Mouse (Mus musculus): ENCODE results near the gene 2210016L21Rik. TPM values are rescaled to one million over a fixed set of nuclear protein-coding genes. Genes with fewer than 3 reads are reported as not detected.
A peak's percentile ranks its signal among the peaks of the same experiment; 100 is the strongest.

2210016L21Rik gene
- polyA plus RNA-seq, 3 experiments from 2014 or later = 33.3 to 49.6 (median 36.0) TPM

DNA sequence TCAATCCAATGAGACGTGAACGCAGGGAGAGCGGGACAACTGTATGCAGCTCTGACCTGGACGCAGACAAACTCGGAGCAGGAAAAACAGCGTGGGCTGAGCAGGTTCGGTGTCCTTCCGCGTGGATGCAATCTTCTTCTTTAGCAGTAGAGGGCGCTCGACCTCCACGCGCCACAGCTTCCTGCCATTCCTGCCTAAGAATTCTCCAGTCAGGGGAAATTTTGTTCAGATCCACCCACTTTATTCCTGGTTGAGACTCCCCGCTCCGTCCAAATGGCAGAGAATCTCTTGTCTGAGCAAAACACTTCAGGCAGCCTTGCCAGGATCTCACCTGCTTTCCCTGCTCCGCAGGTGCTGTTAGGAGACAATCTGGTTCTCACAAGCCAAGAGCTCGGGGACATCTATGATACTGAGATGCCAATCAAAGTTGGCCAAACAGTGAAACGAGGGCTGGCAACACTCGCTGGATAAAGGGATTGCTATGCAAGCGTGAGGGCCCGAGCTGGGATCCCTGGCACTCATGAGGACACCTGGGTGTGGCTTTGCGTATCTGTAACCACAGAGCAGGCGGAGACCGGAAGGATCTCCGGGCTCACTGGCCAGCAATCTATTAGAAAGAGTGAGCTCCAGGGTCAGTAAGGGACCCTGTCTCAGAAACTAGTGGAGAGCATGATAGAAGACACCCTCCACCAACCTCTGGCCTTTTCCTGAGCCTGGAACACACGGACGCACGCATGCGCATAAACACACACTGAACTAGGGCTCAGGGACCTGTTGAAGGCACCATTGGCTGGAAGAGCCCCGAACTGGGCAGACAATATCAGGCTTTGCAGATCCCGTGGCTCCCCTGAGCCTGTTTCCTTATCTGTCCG is 37.5 kb downstream of the 2210016L21Rik start:
- peak; percentile 73 for ATAC-seq

DNA sequence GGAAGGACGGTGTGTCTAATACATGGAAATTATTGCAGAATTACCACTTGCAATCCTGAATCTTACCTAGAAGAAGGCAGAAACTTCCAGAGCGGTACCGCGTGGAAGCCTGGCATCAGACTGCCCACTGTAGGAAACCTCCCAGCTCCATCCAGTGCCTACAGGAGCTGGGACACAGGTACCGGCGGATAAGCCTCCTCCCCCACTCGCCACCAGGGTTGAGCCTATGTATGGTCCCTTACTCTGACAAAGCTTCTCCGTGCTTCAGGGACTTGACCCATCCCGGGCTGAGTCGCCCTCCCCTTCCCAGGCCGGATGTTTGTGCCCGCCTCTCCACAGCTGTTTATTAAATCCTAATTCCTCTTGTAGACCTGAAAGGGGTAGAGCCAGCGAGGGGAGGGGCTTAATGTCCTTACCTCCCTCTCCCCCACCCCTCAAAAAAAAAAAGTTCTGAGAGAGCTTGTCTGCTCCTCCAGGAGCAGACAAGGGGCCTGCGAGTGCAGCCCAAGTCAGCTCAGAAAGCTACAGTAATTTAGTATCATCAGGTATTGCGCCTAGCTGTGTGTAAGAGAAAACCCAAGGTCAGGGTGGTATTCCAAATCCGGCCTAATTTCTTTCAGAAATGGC is 38.3 kb downstream of the 2210016L21Rik start:
- no peak for ATAC-seq

DNA sequence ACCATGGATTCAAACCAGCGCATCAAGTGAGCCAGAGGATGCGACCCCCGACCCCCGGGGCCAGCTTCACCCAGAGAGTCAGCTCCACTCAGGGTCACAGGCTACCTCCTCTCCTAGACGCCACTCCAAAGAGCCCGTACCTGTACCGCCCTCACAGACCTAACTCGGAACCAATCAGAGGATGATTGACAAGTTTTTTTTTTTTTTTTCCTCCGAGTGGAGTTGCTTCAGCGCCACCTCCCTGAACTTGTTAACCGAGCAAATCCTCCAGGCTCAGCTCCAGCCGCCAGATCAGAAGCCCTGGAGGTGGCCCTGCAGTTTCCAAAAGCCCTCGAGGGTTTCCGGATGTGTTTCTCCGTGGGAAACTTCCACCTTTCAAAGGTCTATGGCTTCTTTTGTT is 40.0 kb downstream of the 2210016L21Rik start:
- no peak for ATAC-seq

DNA sequence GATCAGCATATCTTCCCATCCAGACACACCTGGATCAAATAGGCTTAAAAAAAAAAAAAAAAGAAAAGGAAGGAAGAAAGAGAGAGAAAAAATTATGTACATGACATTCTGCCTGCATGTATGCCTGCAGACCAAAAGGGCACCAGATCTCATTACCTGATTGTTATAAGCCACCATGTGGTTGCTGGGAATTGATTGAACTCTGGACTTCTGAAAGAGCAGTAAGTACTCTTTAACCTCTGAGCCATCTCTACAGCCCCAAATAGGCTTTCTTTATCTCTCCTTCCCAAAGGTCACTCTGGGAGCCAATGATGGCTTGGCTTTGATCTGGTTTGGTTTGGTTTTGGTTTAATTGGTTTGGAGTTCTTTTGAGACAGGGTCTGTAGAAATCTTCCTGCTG is 43.1 kb downstream of the 2210016L21Rik start:
- no peak for ATAC-seq

- ATAC-seq = no peak
These were observed 54.5 kb downstream of the 2210016L21Rik start for GRCm38 (mm10) chr5:114996447-114996846.

DNA sequence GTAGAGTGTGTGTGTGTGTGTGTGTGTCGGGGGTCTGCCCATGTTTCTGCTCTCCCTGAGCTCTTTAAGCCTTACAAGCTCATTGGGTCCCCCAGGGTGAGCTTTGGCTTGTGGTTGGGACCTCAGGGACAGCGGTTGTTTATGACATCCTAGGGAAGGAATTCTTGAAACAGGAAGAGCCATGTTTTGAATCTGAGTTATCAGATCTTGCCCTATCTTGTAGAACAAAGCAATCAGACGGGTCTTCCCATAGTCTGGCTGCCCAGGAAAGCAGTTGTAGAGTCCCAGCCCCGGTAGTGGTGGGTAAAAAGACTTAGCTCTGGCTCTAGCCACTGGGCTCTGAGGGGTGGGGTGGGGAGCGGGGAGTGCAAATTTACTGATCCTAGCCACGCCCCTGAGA is 55.4 kb downstream of the 2210016L21Rik start:
- ATAC-seq = no peak

Other genes with a start within 250 kb of the 2210016L21Rik start
- 10 to 100 TPM in 2 of 3 experiments, 1 to 10 TPM in 1; 4.4 to 30.2 (median 13.8) TPM for gene Tchp, start 234.4 kb upstream of the 2210016L21Rik start, polyA plus RNA-seq (2017; shearing (Covaris generic))
- gene Ankrd13a, start 167.5 kb upstream of the 2210016L21Rik start, polyA plus RNA-seq (2017; shearing (Covaris generic)) = 10 to 100 TPM; 18.9 to 22.4 (median 21.2) TPM
- 100 to 1,000 TPM; 115 to 202 (median 146) TPM for gene Git2, start 166.6 kb upstream of the 2210016L21Rik start, polyA plus RNA-seq (2017; shearing (Covaris generic))
- gene 1500011B03Rik, start 118.7 kb upstream of the 2210016L21Rik start, polyA plus RNA-seq (2017; shearing (Covaris generic)) = 10 to 100 TPM; 41.1 to 61.7 (median 50.2) TPM
- gene 4930519G04Rik, start 88.5 kb upstream of the 2210016L21Rik start, polyA plus RNA-seq (2017; shearing (Covaris generic)) = not detected
- gene Gm9936, start 83.5 kb upstream of the 2210016L21Rik start, polyA plus RNA-seq (2017; shearing (Covaris generic)) = not detected
- 10 to 100 TPM in 2 of 3 experiments, 1 to 10 TPM in 1; 8.4 to 15.2 (median 12.1) TPM for gene Oasl2, start 45.2 kb upstream of the 2210016L21Rik start, polyA plus RNA-seq (2017; shearing (Covaris generic))
- 1 to 10 TPM; 1.9 to 3.9 (median 2.6) TPM for gene Oasl1, start 18.9 kb upstream of the 2210016L21Rik start, polyA plus RNA-seq (2017; shearing (Covaris generic))
- under 1 TPM in 1 of 3 experiments, not detected in 2; 0.17 TPM for gene Hnf1a, start 28.9 kb downstream of the 2210016L21Rik start, polyA plus RNA-seq (2017; shearing (Covaris generic))
- 10 to 100 TPM; 13.6 to 17.2 (median 15.0) TPM for gene Sppl3, start 69.0 kb downstream of the 2210016L21Rik start, polyA plus RNA-seq (2017; shearing (Covaris generic))
- gene Gm10401, start 156.1 kb downstream of the 2210016L21Rik start, polyA plus RNA-seq (2017; shearing (Covaris generic)) = 10 to 100 TPM; 14.8 to 23.2 (median 18.5) TPM
- 10 to 100 TPM; 11.3 to 20.2 (median 18.8) TPM for gene Acads, start 177.2 kb downstream of the 2210016L21Rik start, polyA plus RNA-seq (2017; shearing (Covaris generic))
- gene Unc119b, start 192.8 kb downstream of the 2210016L21Rik start, polyA plus RNA-seq (2017; shearing (Covaris generic)) = 10 to 100 TPM; 15.9 to 27.8 (median 21.3) TPM
- gene Mlec, start 216.0 kb downstream of the 2210016L21Rik start, polyA plus RNA-seq (2017; shearing (Covaris generic)) = 10 to 100 TPM; 25.5 to 32.7 (median 30.3) TPM

All from inflammation-experienced regulatory T-cells, adult 6 months (primary cell).